Comparison of ENCODE assay signal across 26 mouse cellular contexts in genomic region chr9:117022086-117022485, GRCm38 (mm10).
DNase-seq lines count a peak whose midpoint lies in the region; ATAC-seq lines count a peak whose summit lies in the region.
"Had no signal": no experiment of that assay in that cellular context is flagged by ENCODE, and none has a peak within 500 bp of the region (broad histone marks: within the 10 kb centered on the region; RNA-seq: fewer than 3 reads in every experiment).

No protein-coding gene starts in this region.

- peak; percentile 70 for DNase-seq in heart, adult 11 months
- no peak for DNase-seq in heart, adult 9 months (ENCODE audit: low spot score in 2 of 2)
- DNase-seq in intestine, embryonic 14.5 days (ENCODE audit: low spot score), result peak; percentile 38
- DNase-seq in midbrain, embryonic 11.5 days (ENCODE audit: low spot score, missing footprints), result peak; percentile 68
- DNase-seq: adrenal gland, adult 8-10 months; adrenal gland, postnatal 25 days; cerebellum, adult 11-12 months; cerebellum, adult 8-10 months; cerebellum, postnatal 10 days; cerebellum, postnatal 36 days; embryo, embryonic 11 days; gastrocnemius, postnatal 25 days; heart, postnatal 10 days; heart, postnatal 36 days had no signal

- 83% methylated on average over 6 of the region's 6 CpGs for WGBS in intestine, embryonic 14.5 days
- WGBS in intestine, embryonic 15.5 days, result 89% methylated on average over 6 of the region's 6 CpGs
- 86% methylated on average over 6 of the region's 6 CpGs for WGBS in midbrain, embryonic 11.5 days
- WGBS in midbrain, embryonic 16.5 days, result 89% methylated on average over 6 of the region's 6 CpGs

- H3K4me2 ChIP-seq in intestine, embryonic 14.5 days (ENCODE audit: low read length), result no peak overlapping the region
- H3K4me2 ChIP-seq in intestine, embryonic 15.5 days (replicated peaks), result no peak overlapping the region
- H3K4me2 ChIP-seq in midbrain, embryonic 11.5 days, result no peak overlapping the region
- H3K4me2 ChIP-seq in midbrain, embryonic 16.5 days (ENCODE audit: low read length), result no peak overlapping the region
- H3K4me2 ChIP-seq: embryonic facial prominence, embryonic 13.5 days; forebrain, embryonic 12.5 days; forebrain, embryonic 15.5 days; heart, embryonic 15.5 days; hindbrain, embryonic 13.5 days had no signal

- no peak for ATAC-seq in intestine, embryonic 14.5 days (replicated peaks; ENCODE audit: low FRiP score, low TSS enrichment, low read depth)
- ATAC-seq in intestine, embryonic 15.5 days, result no peak
- ATAC-seq in midbrain, embryonic 11.5 days (ENCODE audit: low FRiP score), result no peak
- no peak for ATAC-seq in midbrain, embryonic 16.5 days
- ATAC-seq: activated CD4-positive, CD25-positive, alpha-beta regulatory T cell, adult 4 months; forebrain, embryonic 15.5 days; hindbrain, embryonic 16.5 days had no signal

- H3K4me3 ChIP-seq in intestine, embryonic 14.5 days (ENCODE audit: low read depth, low read length), result no peak overlapping the region
- H3K4me3 ChIP-seq in intestine, embryonic 15.5 days (replicated peaks), result no peak overlapping the region
- no peak overlapping the region for H3K4me3 ChIP-seq in midbrain, embryonic 11.5 days (ENCODE audit: low read depth, low read length)
- H3K4me3 ChIP-seq in midbrain, embryonic 16.5 days (ENCODE audit: low read depth, low read length), result no peak overlapping the region
- H3K4me3 ChIP-seq: embryonic facial prominence, embryonic 10.5 days; embryonic facial prominence, embryonic 13.5 days; erythroblast, embryonic 14.5 days; forebrain, embryonic 12.5 days; forebrain, embryonic 15.5 days; heart, embryonic 15.5 days; hindbrain, embryonic 10.5 days; hindbrain, embryonic 13.5 days had no signal

- peaks cover 7% of the 10 kb centered on the region; the same call in 1 of the 2 replicates for H3K4me1 ChIP-seq in intestine, embryonic 14.5 days (replicated peaks; ENCODE audit: control insufficient read depth, insufficient read depth, low read length)
- H3K4me1 ChIP-seq in intestine, embryonic 15.5 days (replicated peaks), result 0 out of 2 replicates have a peak, but pooled peaks cover 5% of the 10 kb centered on the region
- H3K4me1 ChIP-seq in midbrain, embryonic 11.5 days (ENCODE audit: control insufficient read depth, insufficient read depth, low read length), result peaks cover 5% of the 10 kb centered on the region; the same call in 1 of the 2 replicates
- H3K4me1 ChIP-seq in midbrain, embryonic 16.5 days (ENCODE audit: control insufficient read depth, insufficient read depth, low read length), result peaks cover 11% of the 10 kb centered on the region
- H3K4me1 ChIP-seq: forebrain, embryonic 15.5 days had no signal

- H3K9ac ChIP-seq in intestine, embryonic 14.5 days (ENCODE audit: low read length), result no peak overlapping the region
- H3K9ac ChIP-seq in intestine, embryonic 15.5 days, result no peak overlapping the region
- H3K9ac ChIP-seq in midbrain, embryonic 11.5 days (ENCODE audit: low read length), result no peak overlapping the region
- H3K9ac ChIP-seq in midbrain, embryonic 16.5 days (ENCODE audit: low read depth, low read length), result no peak overlapping the region
- H3K9ac ChIP-seq: embryonic facial prominence, embryonic 13.5 days; forebrain, embryonic 12.5 days; forebrain, embryonic 15.5 days; heart, embryonic 15.5 days; hindbrain, embryonic 13.5 days had no signal

- H3K27ac ChIP-seq in intestine, embryonic 14.5 days (ENCODE audit: low read depth), result no peak overlapping the region
- H3K27ac ChIP-seq in intestine, embryonic 15.5 days, result no peak overlapping the region
- H3K27ac ChIP-seq in midbrain, embryonic 11.5 days (ENCODE audit: low read depth, low read length), result no peak overlapping the region
- H3K27ac ChIP-seq in midbrain, embryonic 16.5 days (ENCODE audit: low read length), result no peak overlapping the region
- H3K27ac ChIP-seq: embryonic facial prominence, embryonic 10.5 days; embryonic facial prominence, embryonic 13.5 days; forebrain, embryonic 12.5 days; forebrain, embryonic 15.5 days; heart, embryonic 15.5 days; hindbrain, embryonic 10.5 days; hindbrain, embryonic 13.5 days had no signal

- no peaks in the 10 kb centered on the region for H3K27me3 ChIP-seq in intestine, embryonic 14.5 days (replicated peaks; ENCODE audit: control insufficient read depth, insufficient read depth, low read length)
- H3K27me3 ChIP-seq in intestine, embryonic 15.5 days (replicated peaks), result no peaks in the 10 kb centered on the region
- H3K27me3 ChIP-seq in midbrain, embryonic 11.5 days (ENCODE audit: control insufficient read depth, insufficient read depth, low read length), result no peaks in the 10 kb centered on the region
- H3K27me3 ChIP-seq in midbrain, embryonic 16.5 days (ENCODE audit: control insufficient read depth, insufficient read depth, low read depth, low read length), result no peaks in the 10 kb centered on the region
- H3K27me3 ChIP-seq: embryonic facial prominence, embryonic 13.5 days; forebrain, embryonic 12.5 days; forebrain, embryonic 15.5 days; heart, embryonic 15.5 days; hindbrain, embryonic 13.5 days had no signal

- H3K9me3 ChIP-seq in intestine, embryonic 14.5 days (ENCODE audit: control insufficient read depth, low read length), result no peaks in the 10 kb centered on the region
- H3K9me3 ChIP-seq in intestine, embryonic 15.5 days, result no peaks in the 10 kb centered on the region
- no peaks in the 10 kb centered on the region for H3K9me3 ChIP-seq in midbrain, embryonic 11.5 days (ENCODE audit: control insufficient read depth, low read length)
- H3K9me3 ChIP-seq in midbrain, embryonic 16.5 days (replicated peaks; ENCODE audit: control insufficient read depth, low read length, poor library complexity, severe bottlenecking), result no peaks in the 10 kb centered on the region
- H3K9me3 ChIP-seq: embryonic facial prominence, embryonic 10.5 days; embryonic facial prominence, embryonic 13.5 days; forebrain, embryonic 12.5 days; forebrain, embryonic 15.5 days; heart, embryonic 15.5 days; hindbrain, embryonic 10.5 days; hindbrain, embryonic 13.5 days had no signal

- H3K36me3 ChIP-seq in intestine, embryonic 14.5 days (ENCODE audit: control insufficient read depth, insufficient read depth, low read length), result no peaks in the 10 kb centered on the region
- no peaks in the 10 kb centered on the region for H3K36me3 ChIP-seq in intestine, embryonic 15.5 days
- no peaks in the 10 kb centered on the region for H3K36me3 ChIP-seq in midbrain, embryonic 11.5 days (ENCODE audit: control insufficient read depth, insufficient read depth, low read length)
- no peaks in the 10 kb centered on the region for H3K36me3 ChIP-seq in midbrain, embryonic 16.5 days (ENCODE audit: control insufficient read depth, insufficient read depth, low read length)
- H3K36me3 ChIP-seq: embryonic facial prominence, embryonic 10.5 days; embryonic facial prominence, embryonic 13.5 days; forebrain, embryonic 12.5 days; forebrain, embryonic 15.5 days; heart, embryonic 15.5 days; hindbrain, embryonic 10.5 days; hindbrain, embryonic 13.5 days had no signal

Comparison
In these comparisons a context has a peak if more than half of its experiments do, and no peak if none do; other contexts are left out.
1. DNase-seq: peak in heart, adult 11 months (single experiment), intestine, embryonic 14.5 days (single experiment) and midbrain, embryonic 11.5 days (single experiment); none in heart, adult 9 months (0 of 2).